Mouse (Mus musculus) CH12.LX (cell line): ENCODE measurements around the gene Etl4. TPM values are rescaled to one million over a fixed set of nuclear protein-coding genes. Genes with fewer than 3 reads are reported as not detected.

ENCODE experiments used
- DNase-seq: peaks from one replicate; pipeline ENCODE4 v3.0.0-alpha.2; 2013; ENCODE audit errors: extremely low read depth
- H3K27ac ChIP-seq: 2 replicates; pipeline ENCODE4 v1.5.1; 2012; ENCODE audit warnings: low read depth, mild to moderate bottlenecking, control low read depth, moderate library complexity; ENCODE audit not compliant: insufficient read depth
- H3K27me3 ChIP-seq: replicated peaks from 2 replicates; pipeline ENCODE3; 2012; ENCODE audit warnings: inconsistent platforms
- H3K36me3 ChIP-seq, 2 experiments: replicated peaks in 1 of 2; 2 replicates each; pipeline versions ENCODE3 to v1.6.1; 2012; ENCODE audit warnings: inconsistent platforms in 1 of 2, low read length in 1 of 2, mild to moderate bottlenecking in 1 of 2, mixed read lengths in 1 of 2, moderate library complexity in 1 of 2; ENCODE audit not compliant: control insufficient read depth in 1 of 2, insufficient read depth in 1 of 2
- H3K4me1 ChIP-seq, 2 experiments: 2 replicates each; pipeline ENCODE4 v1.6.1; 2012; ENCODE audit warnings: inconsistent platforms in 1 of 2, moderate library complexity in 1 of 2; ENCODE audit not compliant: insufficient read depth in 2 of 2, control insufficient read depth in 1 of 2
- H3K4me2 ChIP-seq: 2 replicates; pipeline ENCODE4 v1.6.1; 2012; ENCODE audit warnings: low read depth, mild to moderate bottlenecking, control low read depth; ENCODE audit not compliant: poor library complexity, insufficient read depth, severe bottlenecking
- H3K4me3 ChIP-seq, 3 experiments: fragments of 150-350 bp in 1 of 3; sonication (generic) in 1 of 3; replicated peaks in 1 of 3; 2 replicates each; pipeline versions ENCODE3 to v1.5.1; 2011 to 2012; ENCODE audit warnings: low read depth in 2 of 3, low read length in 2 of 3, mild to moderate bottlenecking in 2 of 3, moderate library complexity in 2 of 3, control low read depth in 1 of 3, improper control_type of control experiment in 1 of 3, inconsistent platforms in 1 of 3, mixed read lengths in 1 of 3; ENCODE audit not compliant: poor library complexity in 1 of 3
- H3K79me2 ChIP-seq: replicated peaks from 2 replicates; pipeline ENCODE4 v1.6.1; 2012; ENCODE audit warnings: mild to moderate bottlenecking, moderate library complexity; ENCODE audit not compliant: control insufficient read depth, poor library complexity, insufficient read depth, severe bottlenecking; ENCODE audit errors: extremely low read depth
- H3K9ac ChIP-seq: 2 replicates; pipeline ENCODE4 v1.6.1; 2012; ENCODE audit warnings: low read depth, mild to moderate bottlenecking, control low read depth, moderate library complexity; ENCODE audit not compliant: insufficient read depth
- H3K9me3 ChIP-seq: replicated peaks from 2 replicates; pipeline ENCODE3; 2012; ENCODE audit warnings: low read length, inconsistent platforms, mixed read lengths
- BHLHE40 ChIP-seq: IDR thresholded peaks from 2 replicates; pipeline ENCODE4 v1.6.1; 2011; ENCODE audit warnings: mild to moderate bottlenecking, low read depth, low read length, improper control_type of control experiment
- CHD2 ChIP-seq: IDR thresholded peaks from 2 replicates; pipeline ENCODE4 v1.6.1; 2011; ENCODE audit warnings: low read length, improper control_type of control experiment
- CTCF ChIP-seq, 2 experiments: IDR thresholded peaks in 1 of 2; conservative IDR thresholded peaks in 1 of 2; 2 replicates each; pipeline ENCODE4 v1.5.1; 2011 to 2012; ENCODE audit warnings: low read depth in 2 of 2, low read length in 2 of 2, improper control_type of control experiment in 1 of 2, inconsistent platforms in 1 of 2, mild to moderate bottlenecking in 1 of 2, moderate library complexity in 1 of 2
- E2F4 ChIP-seq: IDR thresholded peaks from 2 replicates; pipeline ENCODE4 v1.6.1; 2011; ENCODE audit warnings: low read depth, low read length, improper control_type of control experiment; ENCODE audit not compliant: insufficient replicate concordance
- HCFC1 ChIP-seq: IDR thresholded peaks from 2 replicates; pipeline ENCODE4 v1.6.1; 2012; ENCODE audit warnings: low read depth, mild to moderate bottlenecking, inconsistent platforms, low read length, improper control_type of control experiment
- JUND ChIP-seq: conservative IDR thresholded peaks from 2 replicates; pipeline ENCODE4 v1.6.1; 2011; ENCODE audit warnings: low read depth, low read length, improper control_type of control experiment
- MAZ ChIP-seq: IDR thresholded peaks from 2 replicates; pipeline ENCODE4 v1.6.1; 2012; ENCODE audit warnings: low read depth, mild to moderate bottlenecking, inconsistent platforms, low read length, improper control_type of control experiment, moderate library complexity
- MXI1 ChIP-seq: IDR thresholded peaks from 2 replicates; pipeline ENCODE4 v1.6.1; 2011; ENCODE audit warnings: mild to moderate bottlenecking, low read depth, low read length, improper control_type of control experiment
- NELFE ChIP-seq: IDR thresholded peaks from 2 replicates; pipeline ENCODE4 v1.6.1; 2011; ENCODE audit warnings: low read depth, low read length, improper control_type of control experiment
- NRF1 ChIP-seq: IDR thresholded peaks from 2 replicates; pipeline ENCODE4 v1.6.1; 2014; ENCODE audit warnings: low read depth, mild to moderate bottlenecking, inconsistent platforms, low read length, improper control_type of control experiment, moderate library complexity
- RAD21 ChIP-seq: IDR thresholded peaks from 2 replicates; pipeline ENCODE4 v1.6.1; 2011; ENCODE audit warnings: low read depth, mild to moderate bottlenecking, low read length, improper control_type of control experiment, moderate library complexity
- SIN3A ChIP-seq: IDR thresholded peaks from 2 replicates; pipeline ENCODE4 v1.6.1; 2012; ENCODE audit warnings: low read length, improper control_type of control experiment, inconsistent platforms
- TCF12 ChIP-seq: IDR thresholded peaks from 2 replicates; pipeline ENCODE4 v1.6.1; 2014; ENCODE audit warnings: low read depth, mild to moderate bottlenecking, inconsistent platforms, low read length, improper control_type of control experiment
- USF1 ChIP-seq: IDR thresholded peaks from 2 replicates; pipeline ENCODE4 v1.6.1; 2014; ENCODE audit warnings: low read depth, mild to moderate bottlenecking, inconsistent platforms, low read length, improper control_type of control experiment
- USF2 ChIP-seq: conservative IDR thresholded peaks from 2 replicates; pipeline ENCODE4 v1.6.1; 2011; ENCODE audit warnings: low read depth, low read length, improper control_type of control experiment
- ZMIZ1 ChIP-seq: IDR thresholded peaks from 2 replicates; pipeline ENCODE4 v1.6.1; 2012; ENCODE audit warnings: low read depth, mild to moderate bottlenecking, inconsistent platforms, low read length, improper control_type of control experiment
- dilution Hi-C: fragments of 300-500 bp; cut with MboI; formaldehyde crosslinking; loops from 2 replicates; pipeline ENCODE4 v1.14.3; 2020; ENCODE audit warnings: low sequenced_read_pairs; ENCODE audit not compliant: extremely low pct_unique_long_range_greater_than_20kb, extremely low pct_ligation_motif_present
- in situ Hi-C: fragments of 300-500 bp; cut with MboI; formaldehyde crosslinking; loops from 3 replicates; pipeline ENCODE4 v1.14.3; 2019; ENCODE audit warnings: low sequenced_read_pairs, low pct_ligation_motif_present, low pct_unique_long_range_greater_than_20kb, mixed read lengths
- polyA plus RNA-seq: library from polyadenylated mRNA; unstranded; fragments of >175 nt; gene quantifications from 2 replicates; pipeline ENCODE4 v1.2.1, GENCODE M21; 2012; ENCODE audit warnings: low read depth; ENCODE audit not compliant: insufficient read length
- total RNA-seq, 2 experiments: library from RNA; depleted of rRNA; stranded (reverse); fragments of 300-350 nt in 1 of 2; fragments of >200 nt in 1 of 2; gene quantifications; 2 replicates each; pipeline ENCODE4 v1.2.3; 2012 to 2014

The Etl4 gene
- total RNA-seq (2012; rRNA removed) (9.0 and 11.7 TPM in 2 replicates), total RNA-seq (2014; rRNA removed) (6.8 and 7.2 TPM in 2 replicates), polyA plus RNA-seq (15.2 and 18.6 TPM in 2 replicates)

- no peak within 1 kb of the TSS for H3K27ac ChIP-seq
- no peaks in the 10 kb centered on the region for H3K36me3 ChIP-seq
- H3K4me1 ChIP-seq = no peaks in the 10 kb centered on the region
- dilution Hi-C loops (no loop called here), in situ Hi-C loops (no loop called here)
- no peak for DNase-seq
- no peaks in the 10 kb centered on the region for H3K79me2 ChIP-seq
- H3K9ac ChIP-seq = no peak within 1 kb of the TSS
- no peaks in the 10 kb centered on the region for H3K27me3 ChIP-seq
- H3K4me2 ChIP-seq = no peak within 1 kb of the TSS
- TF ChIP-seq CHD2 (no peak), USF2 (no peak), CTCF (conservative IDR thresholded peaks at IDR 0.05 in 1 of 2, IDR thresholded peaks at IDR 0.05 in 1 of 2; ENCODE audit: low read depth in 2 of 2, low read length in 2 of 2) (0 out of 4 replicates have a peak, but pooled peaks of 1 of the 2 experiments have one; percentile 12), TCF12 (no peak)
- H3K4me3 ChIP-seq = no peak within 1 kb of the TSS
- peaks cover 2% of the 10 kb centered on the region for H3K9me3 ChIP-seq
Measured at GRCm38 (mm10) chr2:19909171-19909899, at the start of gene Etl4. Gene Etl4, plus strand, starts transcription at chr2:19909780.

GRCm38 (mm10) chr2:19869167-19869566 lies 40.4 kb upstream of the Etl4 start:
- Histone ChIP-seq H3K9me3 (no peaks in the 10 kb centered on the region), H3K4me3 (no peak overlapping the region), H3K27me3 (no peaks in the 10 kb centered on the region), H3K4me1 (no peaks in the 10 kb centered on the region), H3K4me2 (no peak overlapping the region), H3K9ac (no peak overlapping the region), H3K27ac (no peak overlapping the region), H3K36me3 (no peaks in the 10 kb centered on the region), H3K79me2 (0 out of 2 replicates have a peak, but pooled peaks cover 2% of the 10 kb centered on the region)
- in situ Hi-C loops (no loop called here), dilution Hi-C loops (no loop called here)
- no peak for DNase-seq
- no peak for TF ChIP-seq NRF1
- no peak for TF ChIP-seq HCFC1
- no peak for TF ChIP-seq MAZ
- no peak for TF ChIP-seq ZMIZ1
- no peak for TF ChIP-seq RAD21
- no peak for TF ChIP-seq NELFE
- TF ChIP-seq BHLHE40 = no peak
- TF ChIP-seq USF2 = no peak
- TF ChIP-seq E2F4 = no peak
- no peak for TF ChIP-seq MXI1
- TF ChIP-seq SIN3A = no peak
- no peak for TF ChIP-seq USF1
- no peak for TF ChIP-seq JUND
